Mouse (Mus musculus) kidney, embryonic 15.5 days (tissue): ENCODE measurements around the gene Zfp410. TPM values are rescaled to one million over a fixed set of nuclear protein-coding genes. Genes with fewer than 3 reads are reported as not detected.

ENCODE experiments used
- ATAC-seq: fragments of 200-750 bp; cut with Nextera tagmentation; replicated peaks from 2 replicates; pipeline ENCODE4 v1.8.0; 2017; ENCODE audit warnings: moderate TSS enrichment; ENCODE audit not compliant: low FRiP score
- H3K27ac ChIP-seq: fragments of 300-500 bp; sonication (generic); 2 replicates; pipeline ENCODE4 v1.5.1; 2015; ENCODE audit warnings: mild to moderate bottlenecking, inconsistent platforms
- H3K27me3 ChIP-seq: fragments of 300-500 bp; sonication (generic); 2 replicates; pipeline ENCODE4 v1.6.1; 2015; ENCODE audit warnings: inconsistent platforms
- H3K36me3 ChIP-seq: fragments of 300-500 bp; sonication (generic); 2 replicates; pipeline ENCODE4 v1.6.1; 2015; ENCODE audit warnings: inconsistent platforms
- H3K4me1 ChIP-seq: fragments of 300-500 bp; sonication (generic); 2 replicates; pipeline ENCODE4 v1.6.1; 2015; ENCODE audit warnings: inconsistent platforms
- H3K4me2 ChIP-seq: fragments of 300-500 bp; sonication (generic); 2 replicates; pipeline ENCODE4 v1.6.1; 2015; ENCODE audit warnings: moderate library complexity, mild to moderate bottlenecking, inconsistent platforms
- H3K4me3 ChIP-seq: fragments of 300-500 bp; sonication (generic); replicated peaks from 2 replicates; pipeline ENCODE4 v1.5.1; 2015; ENCODE audit warnings: mild to moderate bottlenecking, inconsistent platforms
- H3K9ac ChIP-seq: fragments of 300-500 bp; sonication (generic); 2 replicates; pipeline ENCODE4 v1.6.1; 2015; ENCODE audit warnings: mild to moderate bottlenecking, inconsistent platforms
- H3K9me3 ChIP-seq: fragments of 300-500 bp; sonication (generic); replicated peaks from 2 replicates; pipeline ENCODE4 v1.6.1; 2016; ENCODE audit warnings: inconsistent platforms
- WGBS: fragments of 180-500 bp; shearing (Covaris S2); methylation state at CpG from one replicate; pipeline ENCODE4 v1.1.7; 2015; ENCODE audit warnings: mixed read lengths; 5-methylcytosine and 5-hydroxymethylcytosine counted together
- polyA plus RNA-seq: library from polyadenylated mRNA; unstranded; fragments of >200 nt; fragmentation: Nextera tagmentation; extraction: Ambion mirVana; gene quantifications from 2 replicates; pipeline ENCODE4 v1.2.1, GENCODE M21; 2015

Gene Zfp410
- polyA plus RNA-seq, 1 experiment from 2014 or later, result 77.8 TPM

DNA sequence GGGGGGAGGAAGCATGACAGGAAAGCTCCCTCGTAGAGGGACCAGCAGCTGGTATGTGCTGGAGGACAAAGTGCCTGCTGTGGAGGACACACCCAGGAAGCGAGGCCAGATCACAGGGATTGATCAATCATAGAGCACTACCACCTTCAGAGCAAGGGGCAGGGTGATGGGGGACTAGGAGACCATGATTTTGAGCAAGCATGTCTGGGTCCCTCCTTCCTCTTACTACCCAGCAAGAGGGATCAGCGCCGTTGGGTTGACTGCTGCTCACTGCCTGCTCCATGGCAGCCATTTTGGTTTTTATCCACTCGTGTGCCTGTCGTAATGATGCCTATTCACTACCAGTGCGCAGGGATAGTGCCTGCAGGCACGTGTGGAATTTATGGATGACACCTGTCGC lies 47.6 kb downstream of the Zfp410 start:
- 84% methylated on average over 9 of the region's 9 CpGs for WGBS
- H3K4me3 ChIP-seq, result no peak overlapping the region
- H3K27ac ChIP-seq, result no peak overlapping the region
- no peak overlapping the region for H3K4me2 ChIP-seq
- H3K27me3 ChIP-seq, result no peaks in the 10 kb centered on the region
- peaks cover 25% of the 10 kb centered on the region for H3K36me3 ChIP-seq
- no peaks in the 10 kb centered on the region for H3K9me3 ChIP-seq
- no peak for ATAC-seq
- no peak overlapping the region for H3K9ac ChIP-seq
- peaks cover 16% of the 10 kb centered on the region for H3K4me1 ChIP-seq

DNA sequence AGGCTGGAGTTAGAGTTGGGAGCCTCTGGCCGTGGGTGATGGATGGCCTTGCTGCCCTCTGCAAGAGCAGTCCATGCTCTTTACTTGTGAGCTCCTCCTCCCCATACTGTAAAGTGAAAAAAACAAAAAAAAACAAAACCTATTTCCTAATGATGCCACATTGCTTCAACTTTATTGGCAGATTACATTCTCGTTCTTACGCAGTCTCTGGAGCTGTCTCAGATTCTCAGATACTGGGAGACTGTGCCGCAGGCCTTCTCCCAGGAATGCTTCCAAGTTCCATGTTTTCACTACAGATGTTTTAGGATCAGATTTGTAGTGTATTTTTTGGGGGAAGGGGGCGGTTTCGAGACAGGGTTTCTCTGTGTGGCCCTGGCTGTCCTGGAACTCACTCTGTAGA lies 48.5 kb downstream of the Zfp410 start:
- H3K9ac ChIP-seq, result no peak overlapping the region
- H3K4me1 ChIP-seq, result peaks cover 16% of the 10 kb centered on the region
- H3K27ac ChIP-seq, result no peak overlapping the region
- no peak overlapping the region for H3K4me3 ChIP-seq
- H3K9me3 ChIP-seq, result no peaks in the 10 kb centered on the region
- no peaks in the 10 kb centered on the region for H3K27me3 ChIP-seq
- ATAC-seq, result no peak
- no peak overlapping the region for H3K4me2 ChIP-seq
- 92% methylated on average over 6 of the region's 6 CpGs for WGBS
- H3K36me3 ChIP-seq, result peaks cover 33% of the 10 kb centered on the region

DNA sequence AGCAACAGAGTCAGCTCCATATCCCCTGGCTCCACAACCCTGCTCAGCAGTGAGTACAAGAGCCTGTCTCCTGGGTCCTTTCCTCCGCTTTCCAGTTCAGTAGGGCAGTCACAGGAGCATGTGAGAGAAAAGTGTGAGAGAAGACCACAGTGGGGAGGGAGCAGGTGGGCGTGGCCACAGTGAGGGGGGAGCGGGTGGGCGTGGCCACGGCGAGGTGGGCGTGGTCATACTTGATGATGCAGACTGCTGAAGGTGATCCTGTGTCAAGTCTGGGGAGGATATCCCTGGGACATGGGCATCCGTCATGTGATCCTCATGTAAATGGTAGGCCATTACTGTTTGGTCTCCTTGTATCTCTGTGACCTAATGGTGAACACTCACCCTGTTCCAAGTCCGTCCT lies 50.3 kb downstream of the Zfp410 start:
- ATAC-seq, result no peak
- 64% methylated on average over 9 of the region's 9 CpGs for WGBS
- H3K4me3 ChIP-seq, result no peak overlapping the region

DNA sequence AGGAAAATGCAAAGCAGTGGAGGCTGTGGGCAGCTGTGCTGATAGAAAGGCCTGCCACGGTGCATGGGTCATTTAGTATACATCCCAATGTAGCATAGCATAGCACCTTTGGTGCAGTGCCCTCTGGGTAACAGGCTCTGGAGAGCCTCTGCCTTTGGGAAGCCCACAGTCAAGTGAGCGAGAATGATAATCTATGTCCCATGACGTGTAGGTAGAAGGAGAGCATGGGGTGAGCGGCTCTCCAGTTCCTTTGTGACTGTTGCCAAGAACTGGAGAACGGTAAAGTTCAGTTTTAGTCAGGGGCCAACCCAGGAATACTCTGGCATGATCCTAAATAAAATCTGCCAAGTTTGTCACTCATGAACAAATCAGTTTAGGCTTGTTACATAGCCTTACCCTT lies 55.0 kb downstream of the Zfp410 start:
- 91% methylated on average over 5 of the region's 5 CpGs for WGBS
- Histone ChIP-seq H3K4me1 (peaks cover 8% of the 10 kb centered on the region), H3K27me3 (no peaks in the 10 kb centered on the region), H3K9ac (no peak overlapping the region), H3K36me3 (peaks cover 88% of the 10 kb centered on the region), H3K4me3 (no peak overlapping the region), H3K9me3 (no peaks in the 10 kb centered on the region), H3K27ac (no peak overlapping the region), H3K4me2 (no peak overlapping the region)
- no peak for ATAC-seq

More for the DNA sequence above, 50.3 kb downstream of the Zfp410 start:
- Histone ChIP-seq H3K9ac (no peak overlapping the region), H3K27ac (no peak overlapping the region), H3K36me3 (peaks cover 51% of the 10 kb centered on the region), H3K4me1 (peaks cover 11% of the 10 kb centered on the region), H3K4me2 (no peak overlapping the region), H3K9me3 (no peaks in the 10 kb centered on the region), H3K27me3 (no peaks in the 10 kb centered on the region)

DNA sequence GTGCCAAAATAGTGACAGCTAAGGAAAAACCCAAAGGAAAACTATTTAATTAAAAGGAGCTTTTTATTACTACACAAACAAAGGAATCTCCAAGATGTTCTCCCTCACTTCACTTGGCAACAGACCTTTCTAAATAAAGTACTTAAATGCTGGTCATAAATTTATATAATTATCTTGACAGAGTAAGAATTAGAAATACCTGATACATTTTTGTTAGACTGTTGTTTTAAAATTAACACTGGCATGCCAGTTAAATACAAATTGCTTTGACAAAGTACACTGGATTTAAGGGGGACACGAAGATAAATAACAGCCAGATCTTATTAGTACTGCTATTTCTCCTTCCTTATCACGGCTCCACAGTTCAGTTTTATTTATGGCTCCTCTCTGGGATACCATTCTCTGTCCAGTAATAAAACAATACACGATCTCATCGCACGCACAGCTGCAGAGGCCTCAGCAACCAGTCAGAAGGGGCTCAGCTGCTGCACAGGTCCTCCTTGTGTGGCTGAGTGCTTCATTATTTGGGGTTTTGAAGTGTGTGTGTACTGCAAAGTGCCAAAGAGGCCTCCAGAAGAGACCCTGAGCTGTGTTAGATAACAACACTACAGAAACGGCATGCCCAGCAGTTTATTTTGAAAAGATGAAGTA lies 57.3 kb downstream of the Zfp410 start:
- Histone ChIP-seq H3K4me2 (no peak overlapping the region), H3K4me1 (peaks cover 8% of the 10 kb centered on the region), H3K27me3 (no peaks in the 10 kb centered on the region), H3K27ac (peak overlapping the region; percentile 45), H3K9ac (no peak overlapping the region), H3K9me3 (no peaks in the 10 kb centered on the region), H3K36me3 (peaks cover 79% of the 10 kb centered on the region), H3K4me3 (no peak overlapping the region)
- ATAC-seq, result no peak
- WGBS, result 31% methylated on average over 6 of the region's 6 CpGs

DNA sequence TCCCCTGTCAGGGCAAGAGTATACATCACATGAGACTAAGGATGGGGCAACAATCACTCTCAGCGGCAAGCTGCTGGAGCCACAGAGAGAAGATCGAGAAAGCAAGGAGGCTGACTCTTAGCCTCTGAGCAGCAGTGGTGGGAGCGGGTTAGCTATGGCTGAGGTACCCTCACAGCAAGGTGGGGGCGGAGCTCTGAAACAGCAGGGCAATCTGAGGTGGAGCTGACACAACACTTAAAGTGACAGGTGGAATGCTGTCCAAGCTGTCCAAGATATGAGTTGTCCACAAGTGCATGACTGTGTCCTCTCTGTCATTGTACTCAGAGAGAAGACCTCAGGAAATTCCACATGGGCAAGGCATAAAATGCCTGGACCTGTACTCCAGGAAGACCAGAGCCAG lies 65.7 kb downstream of the Zfp410 start:
- Histone ChIP-seq H3K4me3 (no peak overlapping the region), H3K36me3 (peaks cover 12% of the 10 kb centered on the region), H3K4me2 (no peak overlapping the region), H3K9me3 (no peaks in the 10 kb centered on the region), H3K27ac (no peak overlapping the region), H3K9ac (no peak overlapping the region), H3K4me1 (no peaks in the 10 kb centered on the region), H3K27me3 (no peaks in the 10 kb centered on the region)
- WGBS, result 83% methylated on average over 4 of the region's 4 CpGs
- ATAC-seq, result no peak

DNA sequence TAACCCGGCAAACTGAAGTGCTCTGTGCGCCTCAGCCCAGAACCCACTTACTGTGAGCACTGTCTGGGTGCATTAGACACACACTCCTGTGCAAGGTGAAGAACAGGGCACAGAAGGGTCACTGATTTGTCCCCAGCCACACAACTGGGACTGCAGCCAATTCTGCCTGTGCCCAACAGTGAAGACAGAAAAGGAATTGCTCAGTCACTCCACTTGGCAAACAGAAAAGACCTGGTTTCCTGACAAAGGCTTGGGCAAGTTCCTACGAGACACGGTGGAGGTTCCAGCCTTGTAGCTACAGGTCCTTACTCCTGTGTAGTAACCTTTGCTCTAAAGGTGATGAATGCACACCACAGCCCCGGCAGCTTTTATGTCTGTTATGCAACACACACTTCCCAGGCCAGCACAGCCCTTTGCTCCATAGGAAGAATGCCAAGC lies 68.0 kb downstream of the Zfp410 start:
- 82% methylated on average over 5 of the region's 5 CpGs for WGBS
- no peak for ATAC-seq
- Histone ChIP-seq H3K36me3 (peaks cover 7% of the 10 kb centered on the region; the same call in 1 of the 2 replicates), H3K9ac (no peak overlapping the region), H3K4me3 (no peak overlapping the region), H3K4me2 (no peak overlapping the region), H3K27me3 (no peaks in the 10 kb centered on the region), H3K27ac (no peak overlapping the region), H3K4me1 (no peaks in the 10 kb centered on the region), H3K9me3 (no peaks in the 10 kb centered on the region)

DNA sequence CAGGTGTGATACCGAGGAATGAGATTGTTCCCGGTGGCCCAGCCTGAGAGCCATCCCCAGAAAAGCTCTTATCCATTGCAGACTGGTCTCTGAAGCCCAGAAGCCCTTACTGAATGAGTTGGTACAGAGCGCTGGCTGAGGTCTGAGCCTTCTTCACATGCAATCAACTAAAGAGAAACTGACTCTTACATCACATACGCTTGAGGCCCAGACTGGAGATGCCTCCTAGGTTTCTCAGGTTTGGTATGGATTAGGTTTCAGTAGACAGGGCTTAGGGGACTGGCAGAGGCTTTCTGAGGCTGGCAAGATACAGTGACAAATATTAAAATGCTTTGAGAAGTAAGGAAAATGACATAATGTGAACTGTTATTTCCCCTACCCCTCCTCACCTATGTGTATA lies 68.8 kb downstream of the Zfp410 start:
- Histone ChIP-seq H3K4me2 (no peak overlapping the region), H3K9ac (no peak overlapping the region), H3K4me3 (no peak overlapping the region), H3K36me3 (0 out of 2 replicates have a peak, but pooled peaks cover 7% of the 10 kb centered on the region), H3K9me3 (no peaks in the 10 kb centered on the region), H3K27me3 (no peaks in the 10 kb centered on the region), H3K4me1 (no peaks in the 10 kb centered on the region), H3K27ac (no peak overlapping the region)
- 93% methylated on average over 4 of the region's 4 CpGs for WGBS
- ATAC-seq, result no peak

DNA sequence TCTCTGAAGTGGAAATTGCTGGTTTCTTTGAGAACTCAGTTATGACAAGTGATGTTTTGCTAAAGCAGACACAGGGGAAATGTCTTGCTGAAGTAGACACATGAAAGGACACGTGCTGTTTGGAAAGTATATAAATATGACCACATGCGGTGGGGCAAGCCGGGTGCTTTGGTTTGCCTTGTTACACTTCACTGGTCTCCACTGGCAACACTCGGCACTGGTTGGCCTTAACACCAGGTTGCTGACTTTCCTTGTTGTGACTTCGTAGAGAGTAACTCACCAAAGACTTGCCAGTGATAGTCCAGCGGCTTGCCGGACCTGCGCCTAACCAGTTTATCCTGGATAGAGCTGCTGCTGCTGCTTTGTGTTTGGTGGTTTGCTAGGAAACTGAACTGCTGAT lies 71.4 kb downstream of the Zfp410 start:
- no peaks in the 10 kb centered on the region for H3K27me3 ChIP-seq
- 86% methylated on average over 8 of the region's 8 CpGs for WGBS
- H3K36me3 ChIP-seq, result 0 out of 2 replicates have a peak, but pooled peaks cover 7% of the 10 kb centered on the region
- H3K4me3 ChIP-seq, result no peak overlapping the region
- H3K4me2 ChIP-seq, result no peak overlapping the region
- H3K27ac ChIP-seq, result no peak overlapping the region
- H3K4me1 ChIP-seq, result no peaks in the 10 kb centered on the region
- H3K9ac ChIP-seq, result no peak overlapping the region
- ATAC-seq, result no peak
- no peaks in the 10 kb centered on the region for H3K9me3 ChIP-seq

DNA sequence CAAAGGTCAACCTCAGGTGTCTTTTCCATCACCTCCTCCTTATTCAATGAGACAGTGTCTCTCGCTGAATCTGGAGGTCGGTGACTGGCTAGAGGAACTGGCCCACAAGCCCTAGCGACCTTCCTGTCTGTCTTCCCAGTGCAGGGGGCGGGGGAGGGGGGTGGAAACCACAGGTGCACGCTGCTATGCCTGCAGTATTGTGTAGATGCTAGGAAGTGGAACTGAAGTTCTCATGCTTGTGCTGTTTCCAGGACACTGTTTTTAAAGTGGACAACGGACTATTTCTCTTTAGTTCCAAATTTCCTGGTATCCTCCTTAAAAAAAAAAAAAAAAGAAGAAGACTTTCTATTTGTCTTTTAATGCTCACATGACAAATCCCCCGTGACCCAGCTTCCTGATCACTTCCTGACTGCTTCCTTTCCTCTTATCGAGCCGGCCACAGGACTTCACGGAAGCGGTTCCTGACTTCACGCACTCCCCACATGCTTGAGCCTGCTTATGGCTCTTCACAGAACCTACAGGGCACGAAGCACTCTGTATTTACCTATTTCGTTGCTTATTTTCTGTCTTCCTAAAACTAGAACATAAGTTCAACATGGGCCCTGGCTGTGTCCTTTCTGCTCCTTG lies 72.2 kb downstream of the Zfp410 start:
- peak overlapping the region; percentile 11; the same call in 1 of the 2 replicates for H3K4me2 ChIP-seq
- no peaks in the 10 kb centered on the region for H3K9me3 ChIP-seq
- H3K27ac ChIP-seq, result no peak overlapping the region

DNA sequence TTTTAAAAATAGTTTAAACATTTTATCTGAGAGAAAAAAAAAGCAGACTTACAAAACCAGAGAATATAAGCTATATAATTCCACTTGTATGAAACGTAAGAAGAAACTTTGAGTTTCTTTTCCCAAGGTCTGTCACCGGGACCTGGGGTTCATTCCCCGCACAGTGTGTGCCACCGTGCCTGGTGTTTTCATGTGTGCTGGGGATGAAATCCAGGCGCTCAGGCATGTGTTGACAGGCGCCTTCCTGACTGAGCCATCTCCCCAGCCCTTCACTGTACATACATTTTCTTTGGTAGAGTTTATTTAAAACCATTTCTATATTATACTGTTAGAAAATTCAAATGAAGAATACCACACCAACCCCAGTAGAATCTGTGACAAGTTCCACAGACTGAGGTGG lies 73.7 kb downstream of the Zfp410 start:
- ATAC-seq, result no peak
- WGBS, result 87% methylated on average over 6 of the region's 6 CpGs
- no peaks in the 10 kb centered on the region for H3K9me3 ChIP-seq

More for the DNA sequence above, 72.2 kb downstream of the Zfp410 start:
- Histone ChIP-seq H3K9ac (no peak overlapping the region), H3K36me3 (0 out of 2 replicates have a peak, but pooled peaks cover 7% of the 10 kb centered on the region), H3K4me1 (no peaks in the 10 kb centered on the region), H3K27me3 (no peaks in the 10 kb centered on the region), H3K4me3 (no peak overlapping the region)
- WGBS, result 68% methylated on average over 14 of the region's 14 CpGs
- no peak for ATAC-seq

DNA sequence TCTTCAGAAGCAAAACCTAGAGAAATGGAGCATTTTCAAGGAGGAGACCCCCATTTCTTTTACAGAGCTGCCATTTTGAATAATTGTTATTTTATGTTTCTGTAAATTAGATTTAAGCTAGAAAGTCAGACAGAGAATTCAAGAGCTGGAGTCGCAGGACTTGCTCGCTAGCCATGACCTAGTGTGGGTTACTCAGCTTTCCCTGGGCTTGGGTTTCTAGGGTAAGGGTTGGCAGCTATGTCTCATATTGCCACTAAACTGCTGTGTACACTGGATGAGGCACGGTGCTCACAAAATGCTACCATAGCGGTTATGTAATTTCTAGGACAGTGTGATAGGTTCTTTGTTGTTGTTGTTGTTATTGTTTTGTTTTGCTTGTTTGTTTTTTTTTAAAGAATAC lies 76.0 kb downstream of the Zfp410 start:
- no peaks in the 10 kb centered on the region for H3K27me3 ChIP-seq
- no peak overlapping the region for H3K4me2 ChIP-seq
- H3K9me3 ChIP-seq, result no peaks in the 10 kb centered on the region
- H3K36me3 ChIP-seq, result 0 out of 2 replicates have a peak, but pooled peaks cover 7% of the 10 kb centered on the region
- H3K27ac ChIP-seq, result no peak overlapping the region
- ATAC-seq, result no peak
- no peaks in the 10 kb centered on the region for H3K4me1 ChIP-seq
- no peak overlapping the region for H3K4me3 ChIP-seq
- H3K9ac ChIP-seq, result no peak overlapping the region
- 94% methylated on average over 4 of the region's 4 CpGs for WGBS

More for the DNA sequence above, 73.7 kb downstream of the Zfp410 start:
- H3K9ac ChIP-seq, result no peak overlapping the region
- no peaks in the 10 kb centered on the region for H3K27me3 ChIP-seq
- H3K36me3 ChIP-seq, result 0 out of 2 replicates have a peak, but pooled peaks cover 7% of the 10 kb centered on the region
- H3K4me2 ChIP-seq, result no peak overlapping the region
- no peaks in the 10 kb centered on the region for H3K4me1 ChIP-seq
- H3K27ac ChIP-seq, result no peak overlapping the region
- no peak overlapping the region for H3K4me3 ChIP-seq
